Mouse (Mus musculus) liver, embryonic 14.5 days (tissue): ENCODE data around the gene Asf1b. TPM values are rescaled to one million over a fixed set of nuclear protein-coding genes. Genes with fewer than 3 reads are reported as not detected.

Experiments
- ATAC-seq: fragments of 200-750 bp; cut with Nextera tagmentation; 2 replicates; pipeline ENCODE4 v1.8.0; 2017; ENCODE audit warnings: moderate number of reproducible peaks, mild to moderate bottlenecking, moderate library complexity; ENCODE audit not compliant: insufficient read depth
- DNase-seq, 3 experiments: peaks; one replicate each; pipeline ENCODE4 v3.0.0-alpha.2; 2012 to 2013; ENCODE audit warnings: low read depth in 3 of 3, low spot score in 3 of 3
- H3K27ac ChIP-seq: fragments of 300-500 bp; sonication (generic); 2 replicates; pipeline ENCODE4 v1.5.1; 2014; ENCODE audit warnings: moderate library complexity, mild to moderate bottlenecking, control low read depth, inconsistent platforms
- H3K27me3 ChIP-seq: fragments of 300-500 bp; sonication (generic); 2 replicates; pipeline ENCODE4 v1.6.1; 2014; ENCODE audit warnings: mild to moderate bottlenecking, low read length, moderate library complexity; ENCODE audit not compliant: control insufficient read depth, insufficient read depth
- H3K36me3 ChIP-seq: fragments of 300-500 bp; sonication (generic); replicated peaks from 2 replicates; pipeline ENCODE4 v1.6.1; 2014; ENCODE audit warnings: low read depth; ENCODE audit not compliant: control insufficient read depth, insufficient read depth
- H3K4me1 ChIP-seq, 2 experiments: fragments of 200-500 bp in 1 of 2; fragments of 300-500 bp in 1 of 2; sonication (generic) in 1 of 2; replicated peaks; 2 replicates each; pipeline ENCODE4 v1.6.1; 2012 to 2014; ENCODE audit warnings: antibody characterized with exemption in 1 of 2, inconsistent platforms in 1 of 2, low read length in 1 of 2; ENCODE audit not compliant: control insufficient read depth in 2 of 2, insufficient read depth in 2 of 2
- H3K4me2 ChIP-seq: fragments of 300-500 bp; sonication (generic); 2 replicates; pipeline ENCODE4 v1.6.1; 2014; ENCODE audit warnings: low read depth, mild to moderate bottlenecking, control low read depth, moderate library complexity
- H3K4me3 ChIP-seq, 2 experiments: fragments of 200-500 bp in 1 of 2; fragments of 300-500 bp in 1 of 2; sonication (generic) in 1 of 2; 2 replicates each; pipeline ENCODE4 v1.5.1; 2012 to 2014; ENCODE audit warnings: low read depth in 2 of 2, low read length in 2 of 2, mild to moderate bottlenecking in 2 of 2, control low read depth in 1 of 2, inconsistent platforms in 1 of 2, moderate library complexity in 1 of 2; ENCODE audit not compliant: insufficient read depth in 1 of 2
- H3K9ac ChIP-seq: fragments of 300-500 bp; sonication (generic); replicated peaks from 2 replicates; pipeline ENCODE4 v1.6.1; 2014; ENCODE audit warnings: mild to moderate bottlenecking, control low read depth, moderate library complexity
- H3K9me3 ChIP-seq: fragments of 300-500 bp; sonication (generic); 2 replicates; pipeline ENCODE4 v1.6.1; 2016; ENCODE audit warnings: low read length, mixed read lengths; ENCODE audit not compliant: control insufficient read depth
- CTCF ChIP-seq: IDR thresholded peaks from 2 replicates; pipeline ENCODE4 v1.5.1; 2016; ENCODE audit warnings: antibody characterized with exemption, low read depth, control low read depth
- EP300 ChIP-seq: IDR thresholded peaks from 2 replicates; pipeline ENCODE4 v1.6.1; 2016; ENCODE audit warnings: antibody characterized with exemption, low read depth
- WGBS: fragments of 180-500 bp; shearing (Covaris S2); extraction: QIAGEN DNeasy Blood & Tissue Kit; methylation state at CpG from one replicate; pipeline ENCODE4 v1.1.7; 2014; ENCODE audit not compliant: insufficient replicate concordance; 5-methylcytosine and 5-hydroxymethylcytosine counted together
- polyA plus RNA-seq, 2 experiments: library from polyadenylated mRNA; depleted of rRNA in 1 of 2; stranded (reverse) in 1 of 2; unstranded in 1 of 2; fragments of >200 nt; fragmentation: Nextera tagmentation in 1 of 2; extraction: Ambion mirVana in 1 of 2; gene quantifications; 2 replicates each; pipeline versions ENCODE4 v1.2.1 to v1.2.3; 2012 to 2014

The Asf1b gene
- polyA plus RNA-seq, 2 experiments, result 98.5 to 130 TPM

DNA sequence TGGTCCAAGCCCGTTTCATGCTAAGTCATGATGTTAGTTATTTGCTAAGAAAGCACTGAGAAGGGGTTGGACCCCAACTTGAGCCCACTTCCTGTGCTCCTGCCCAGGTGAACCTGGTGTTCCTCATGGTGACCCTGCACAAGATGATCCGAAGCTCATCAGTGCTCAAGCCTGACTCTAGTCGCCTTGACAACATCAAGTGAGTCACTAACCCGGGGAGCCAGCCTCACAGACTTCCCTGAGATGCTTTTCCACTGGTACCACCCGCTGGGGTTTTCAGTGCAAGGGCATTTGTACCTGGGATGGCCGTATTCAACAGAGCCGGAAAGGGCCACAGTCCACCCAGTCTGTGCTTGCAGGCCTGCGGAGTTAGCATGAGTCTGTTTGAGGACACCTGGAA, 19.9 kb upstream of the Asf1b start:
- no peak overlapping the region for H3K4me2 ChIP-seq
- H3K27me3 ChIP-seq, result no peaks in the 10 kb centered on the region
- H3K27ac ChIP-seq, result no peak overlapping the region
- TF ChIP-seq CTCF (no peak), EP300 (no peak)
- H3K4me1 ChIP-seq, result no peaks in the 10 kb centered on the region
- no peak for DNase-seq
- no peak for ATAC-seq
- no peak overlapping the region for H3K4me3 ChIP-seq
- no peaks in the 10 kb centered on the region for H3K9me3 ChIP-seq
- WGBS, result 71% methylated on average over 8 of the region's 8 CpGs
- H3K9ac ChIP-seq, result no peak overlapping the region
- no peaks in the 10 kb centered on the region for H3K36me3 ChIP-seq

GRCm38 (mm10) chr8:83937645-83938044, 17.7 kb upstream of the Asf1b start:
- WGBS, result 75% methylated on average over 7 of the region's 7 CpGs

DNA sequence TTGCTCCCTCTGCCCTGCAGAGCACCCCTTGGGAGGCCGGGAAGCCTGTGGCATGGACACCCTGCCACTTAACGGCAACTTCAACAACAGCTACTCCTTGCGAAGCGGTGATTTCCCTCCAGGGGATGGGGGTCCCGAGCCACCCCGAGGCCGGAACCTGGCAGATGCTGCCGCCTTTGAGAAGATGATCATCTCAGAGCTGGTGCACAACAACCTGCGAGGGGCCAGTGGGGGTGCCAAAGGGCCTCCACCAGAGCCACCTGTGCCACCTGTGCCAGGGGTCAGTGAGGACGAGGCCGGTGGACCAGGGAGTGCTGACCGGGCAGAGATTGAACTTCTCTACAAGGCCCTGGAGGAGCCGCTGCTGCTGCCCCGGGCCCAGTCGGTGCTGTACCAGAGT, 17.0 kb upstream of the Asf1b start:
- no peaks in the 10 kb centered on the region for H3K4me1 ChIP-seq
- H3K27me3 ChIP-seq, result no peaks in the 10 kb centered on the region
- no peak overlapping the region for H3K4me2 ChIP-seq
- no peak for DNase-seq
- no peak for ATAC-seq
- no peak overlapping the region for H3K4me3 ChIP-seq
- 87% methylated on average over 15 of the region's 15 CpGs for WGBS
- H3K27ac ChIP-seq, result no peak overlapping the region
- H3K9ac ChIP-seq, result no peak overlapping the region
- H3K36me3 ChIP-seq, result no peaks in the 10 kb centered on the region
- no peak for TF ChIP-seq CTCF
- no peak for TF ChIP-seq EP300
- no peaks in the 10 kb centered on the region for H3K9me3 ChIP-seq

More at GRCm38 (mm10) chr8:83937645-83938044, 17.7 kb upstream of the Asf1b start:
- no peak for TF ChIP-seq CTCF
- TF ChIP-seq EP300, result no peak
- no peaks in the 10 kb centered on the region for H3K36me3 ChIP-seq
- no peak for DNase-seq
- H3K4me1 ChIP-seq, result no peaks in the 10 kb centered on the region
- no peaks in the 10 kb centered on the region for H3K27me3 ChIP-seq
- no peak overlapping the region for H3K4me3 ChIP-seq
- ATAC-seq, result no peak
- no peaks in the 10 kb centered on the region for H3K9me3 ChIP-seq
- H3K9ac ChIP-seq, result no peak overlapping the region
- no peak overlapping the region for H3K4me2 ChIP-seq
- no peak overlapping the region for H3K27ac ChIP-seq

GRCm38 (mm10) chr8:83941066-83941677, 14.1 kb upstream of the Asf1b start:
- TF ChIP-seq EP300 (no peak), CTCF (no peak)

GRCm38 (mm10) chr8:83942446-83942845, 12.9 kb upstream of the Asf1b start:
- WGBS, result 56% methylated on average over 1 of the region's 1 CpGs
- no peak for TF ChIP-seq EP300
- TF ChIP-seq CTCF, result no peak

More at GRCm38 (mm10) chr8:83941066-83941677, 14.1 kb upstream of the Asf1b start:
- Histone ChIP-seq H3K9me3 (no peaks in the 10 kb centered on the region), H3K27ac (no peak overlapping the region), H3K27me3 (no peaks in the 10 kb centered on the region), H3K4me3 (no peak overlapping the region), H3K4me2 (no peak overlapping the region), H3K4me1 (no peaks in the 10 kb centered on the region), H3K36me3 (no peaks in the 10 kb centered on the region), H3K9ac (no peak overlapping the region)
- ATAC-seq (no peak), DNase-seq (no peak)
- 56% methylated on average over 6 of the region's 6 CpGs for WGBS

More at GRCm38 (mm10) chr8:83942446-83942845, 12.9 kb upstream of the Asf1b start:
- Histone ChIP-seq H3K9me3 (no peaks in the 10 kb centered on the region), H3K9ac (no peak overlapping the region), H3K27ac (no peak overlapping the region), H3K4me1 (no peaks in the 10 kb centered on the region), H3K4me3 (no peak overlapping the region), H3K4me2 (no peak overlapping the region), H3K36me3 (no peaks in the 10 kb centered on the region), H3K27me3 (no peaks in the 10 kb centered on the region)
- DNase-seq, result no peak
- no peak for ATAC-seq
